Mouse (Mus musculus) cortical plate, adult 2 months (tissue): ENCODE results near the gene Wdr91. TPM values are rescaled to one million over a fixed set of nuclear protein-coding genes. Genes with fewer than 3 reads are reported as not detected.
A peak's percentile ranks its signal among the peaks of the same experiment; 100 is the strongest.

Source experiments
- H3K27ac ChIP-seq: fragments of 200-500 bp; 2 replicates; pipeline ENCODE4 v1.5.1; 2012; ENCODE audit warnings: low read length, control low read depth, inconsistent platforms; ENCODE audit not compliant: insufficient read depth
- H3K4me1 ChIP-seq: fragments of 200-500 bp; 2 replicates; pipeline ENCODE4 v1.6.1; 2011; ENCODE audit warnings: low read length; ENCODE audit not compliant: control insufficient read depth, insufficient read depth
- H3K4me3 ChIP-seq: fragments of 200-500 bp; 2 replicates; pipeline ENCODE4 v1.5.1; 2011; ENCODE audit warnings: mild to moderate bottlenecking, low read length, control low read depth; ENCODE audit not compliant: insufficient read depth
- CTCF ChIP-seq: fragments of 200-500 bp; IDR thresholded peaks from 2 replicates; pipeline ENCODE4 v1.5.1; 2011; ENCODE audit warnings: mild to moderate bottlenecking, control low read depth, low read length; ENCODE audit not compliant: insufficient read depth; ENCODE audit errors: extremely low read depth
- POLR2A ChIP-seq: fragments of 200-500 bp; IDR thresholded peaks from 2 replicates; pipeline ENCODE4 v1.6.1; 2011; ENCODE audit warnings: mild to moderate bottlenecking, low read length, control low read depth; ENCODE audit not compliant: insufficient read depth; ENCODE audit errors: extremely low read depth
- polyA plus RNA-seq: library from polyadenylated mRNA; depleted of rRNA; stranded (reverse); fragments of >200 nt; gene quantifications from 2 replicates; pipeline ENCODE4 v1.2.3, GENCODE M21; 2012

The Wdr91 gene
- polyA plus RNA-seq, 1 experiment: 31.2 TPM

- no peak overlapping the region for H3K4me3 ChIP-seq
- H3K4me1 ChIP-seq: no peaks in the 10 kb centered on the region
- TF ChIP-seq POLR2A (no peak), CTCF (no peak)
- peak overlapping the region; percentile 32; the same call in 1 of the 2 replicates for H3K27ac ChIP-seq
Measured at GRCm38 (mm10) chr6:34887131-34887850, 23.4 kb downstream of the Wdr91 start.

- TF ChIP-seq CTCF (no peak), POLR2A (no peak)
- Histone ChIP-seq H3K27ac (no peak overlapping the region), H3K4me3 (no peak overlapping the region), H3K4me1 (no peaks in the 10 kb centered on the region)
Measured at GRCm38 (mm10) chr6:34884724-34885123, 26.0 kb downstream of the Wdr91 start.

GRCm38 (mm10) chr6:34879911-34880475 lies 30.7 kb downstream of the Wdr91 start:
- Histone ChIP-seq H3K27ac (no peak overlapping the region), H3K4me3 (no peak overlapping the region), H3K4me1 (peaks cover 1% of the 10 kb centered on the region)
- TF ChIP-seq CTCF (peak; percentile 53), POLR2A (no peak)

- Histone ChIP-seq H3K27ac (no peak overlapping the region), H3K4me3 (no peak overlapping the region), H3K4me1 (peaks cover 1% of the 10 kb centered on the region)
- no peak for TF ChIP-seq POLR2A
- no peak for TF ChIP-seq CTCF
Measured at GRCm38 (mm10) chr6:34879101-34879740, 31.5 kb downstream of the Wdr91 start.

GRCm38 (mm10) chr6:34877509-34878321 lies 33.0 kb downstream of the Wdr91 start, which contains the start of gene Cyren:
Gene Cyren (minus strand): TSS chr6:34878060.
- TF ChIP-seq CTCF (no peak), POLR2A (peak; percentile 64; the same call in 1 of the 2 replicates)
- H3K4me1 ChIP-seq: peaks cover 1% of the 10 kb centered on the region
- peak within 1 kb of the TSS; percentile 80 for H3K4me3 ChIP-seq
- H3K27ac ChIP-seq: peak within 1 kb of the TSS; percentile 95

- Histone ChIP-seq H3K27ac (no peak overlapping the region), H3K4me3 (no peak overlapping the region)
- TF ChIP-seq CTCF (no peak), POLR2A (no peak)
Measured at GRCm38 (mm10) chr6:34876835-34877156, 33.9 kb downstream of the Wdr91 start.

GRCm38 (mm10) chr6:34875966-34876834 lies 34.5 kb downstream of the Wdr91 start:
- TF ChIP-seq POLR2A: no peak
- no peak for TF ChIP-seq CTCF
- no peak overlapping the region for H3K4me3 ChIP-seq
- H3K27ac ChIP-seq: peak overlapping the region; percentile 54; the same call in 1 of the 2 replicates
- peaks cover 1% of the 10 kb centered on the region for H3K4me1 ChIP-seq

More at GRCm38 (mm10) chr6:34876835-34877156, 33.9 kb downstream of the Wdr91 start:
- peaks cover 1% of the 10 kb centered on the region for H3K4me1 ChIP-seq

GRCm38 (mm10) chr6:34875268-34875761 lies 35.4 kb downstream of the Wdr91 start:
- Histone ChIP-seq H3K4me1 (peaks cover 1% of the 10 kb centered on the region), H3K27ac (peak overlapping the region; percentile 54), H3K4me3 (no peak overlapping the region)
- TF ChIP-seq POLR2A: no peak
- TF ChIP-seq CTCF: no peak
